Mouse (Mus musculus) testis, adult 2 months (tissue): ENCODE measurements at regions not wholly inside any gene's neighbourhood (a gene's known extent, or its start where the extent isn't known, plus 50 kb on each side); places are given as distances from the start of the nearest gene placed in this dataset.
A peak's percentile ranks its signal among the peaks of the same experiment; 100 is the strongest.

Experiments
- H3K27ac ChIP-seq: fragments of 200-500 bp; 2 replicates; pipeline ENCODE4 v1.5.1; 2012; ENCODE audit warnings: low read depth, low read length; ENCODE audit not compliant: control insufficient read depth, insufficient read depth
- H3K27me3 ChIP-seq: fragments of 200-500 bp; 2 replicates; pipeline ENCODE4 v1.6.1; 2012; ENCODE audit warnings: mild to moderate bottlenecking, low read length, moderate library complexity; ENCODE audit not compliant: control insufficient read depth, insufficient read depth
- H3K36me3 ChIP-seq: fragments of 200-500 bp; 2 replicates; pipeline ENCODE4 v1.6.1; 2012; ENCODE audit warnings: mild to moderate bottlenecking, low read length; ENCODE audit not compliant: control insufficient read depth, insufficient read depth
- H3K4me1 ChIP-seq: fragments of 200-500 bp; 2 replicates; pipeline ENCODE4 v1.6.1; 2012; ENCODE audit warnings: low read length; ENCODE audit not compliant: control insufficient read depth, insufficient read depth
- H3K4me3 ChIP-seq: fragments of 200-500 bp; 2 replicates; pipeline ENCODE4 v1.5.1; 2012; ENCODE audit warnings: low read depth, mild to moderate bottlenecking, low read length, moderate library complexity, mixed read lengths; ENCODE audit not compliant: control insufficient read depth
- CTCF ChIP-seq: fragments of 200-500 bp; IDR thresholded peaks from 2 replicates; pipeline ENCODE4 v1.5.1; 2012; ENCODE audit warnings: low read depth, mild to moderate bottlenecking, inconsistent platforms, low read length, moderate library complexity; ENCODE audit not compliant: control insufficient read depth, insufficient read depth, insufficient replicate concordance
- POLR2A ChIP-seq: fragments of 200-500 bp; IDR thresholded peaks from 2 replicates; pipeline ENCODE4 v1.6.1; 2012; ENCODE audit warnings: low read depth, mild to moderate bottlenecking, inconsistent platforms, low read length, moderate library complexity; ENCODE audit not compliant: control insufficient read depth

GRCm38 (mm10) chr13:59350613-59351150 lies 234.3 kb downstream of the Agtpbp1 start:
- no peaks in the 10 kb centered on the region for H3K36me3 ChIP-seq
- no peak overlapping the region for H3K4me3 ChIP-seq
- no peak overlapping the region for H3K27ac ChIP-seq
- H3K27me3 ChIP-seq = no peaks in the 10 kb centered on the region
- H3K4me1 ChIP-seq = peaks cover 4% of the 10 kb centered on the region
- no peak for TF ChIP-seq CTCF
- no peak for TF ChIP-seq POLR2A

- Histone ChIP-seq H3K27ac (no peak overlapping the region), H3K36me3 (no peaks in the 10 kb centered on the region), H3K27me3 (no peaks in the 10 kb centered on the region), H3K4me3 (no peak overlapping the region), H3K4me1 (peaks cover 4% of the 10 kb centered on the region)
- no peak for TF ChIP-seq CTCF
- TF ChIP-seq POLR2A = no peak
Measured at GRCm38 (mm10) chr13:59348510-59348909, 236.5 kb downstream of the Agtpbp1 start.

DNA sequence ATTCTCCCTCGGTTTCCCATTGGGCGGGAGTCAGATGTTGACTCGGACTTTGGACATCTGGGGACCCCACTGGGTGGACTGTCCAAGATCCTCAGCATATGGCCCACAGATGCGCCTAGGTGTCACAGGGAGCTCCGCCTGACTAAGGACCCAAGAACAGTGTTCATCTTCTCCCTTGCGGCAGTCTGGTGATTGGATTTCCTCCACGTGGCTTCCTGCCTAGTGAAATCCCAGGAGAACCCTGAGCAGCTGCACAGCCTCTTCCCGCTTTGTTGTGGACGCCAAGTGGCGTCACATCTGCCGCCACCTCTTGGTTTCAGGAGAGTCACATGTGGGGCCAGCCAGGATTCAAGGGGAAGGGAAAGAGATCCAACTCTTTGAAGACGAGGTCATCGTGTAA lies 243.2 kb downstream of the Agtpbp1 start:
- no peak for TF ChIP-seq CTCF
- TF ChIP-seq POLR2A = no peak
- Histone ChIP-seq H3K4me1 (peaks cover 10% of the 10 kb centered on the region), H3K27me3 (no peaks in the 10 kb centered on the region), H3K4me3 (no peak overlapping the region; the same call in 1 of the 2 replicates), H3K27ac (no peak overlapping the region), H3K36me3 (no peaks in the 10 kb centered on the region)

DNA sequence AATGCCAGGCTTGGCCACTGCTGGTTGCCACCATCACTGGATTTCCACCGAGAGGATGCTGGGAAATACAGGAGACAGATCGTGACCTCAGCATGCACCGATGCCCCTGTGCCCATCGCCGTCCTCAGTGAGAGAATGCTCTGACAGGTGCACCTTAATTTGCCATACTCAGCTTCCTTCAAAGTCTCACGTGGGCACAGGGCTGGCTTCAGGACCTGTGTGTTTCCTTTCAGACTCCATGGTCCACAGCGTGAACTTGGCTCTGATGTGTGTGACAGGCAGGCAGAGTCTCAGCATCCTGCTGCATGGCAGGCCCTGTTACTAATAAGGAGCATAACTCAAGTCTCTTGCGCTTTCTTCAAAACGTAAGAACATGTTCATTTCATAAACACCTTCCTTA lies 246.6 kb downstream of the Agtpbp1 start:
- TF ChIP-seq CTCF (0 out of 2 replicates have a peak, but pooled peaks have one; percentile 12), POLR2A (no peak)
- H3K27me3 ChIP-seq = no peaks in the 10 kb centered on the region
- no peak overlapping the region for H3K27ac ChIP-seq
- peaks cover 10% of the 10 kb centered on the region for H3K4me1 ChIP-seq
- H3K36me3 ChIP-seq = no peaks in the 10 kb centered on the region
- H3K4me3 ChIP-seq = no peak overlapping the region

DNA sequence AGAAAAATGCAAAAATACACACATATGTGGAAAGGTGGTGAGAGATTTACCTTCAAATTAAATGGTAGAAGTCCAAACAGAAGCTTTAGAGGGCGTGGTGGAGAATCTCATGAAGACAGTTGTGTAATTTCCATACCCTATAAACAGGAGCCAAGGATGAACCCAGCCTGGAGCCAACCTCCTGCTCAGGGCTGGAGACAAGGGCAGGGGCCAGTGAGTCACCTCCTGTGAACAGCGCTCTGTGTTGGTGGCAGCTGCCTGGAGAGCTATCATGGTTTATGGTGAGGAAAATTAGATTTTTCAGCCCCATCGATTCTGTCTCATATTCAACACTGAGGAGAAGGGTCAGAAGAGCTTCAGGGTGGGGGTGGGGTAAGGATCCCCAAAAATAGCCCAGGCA lies 261.1 kb downstream of the Agtpbp1 start:
- TF ChIP-seq POLR2A = no peak
- no peak for TF ChIP-seq CTCF
- Histone ChIP-seq H3K27me3 (no peaks in the 10 kb centered on the region), H3K4me3 (no peak overlapping the region), H3K27ac (no peak overlapping the region), H3K36me3 (no peaks in the 10 kb centered on the region), H3K4me1 (peaks cover 2% of the 10 kb centered on the region)

- Histone ChIP-seq H3K4me1 (peaks cover 2% of the 10 kb centered on the region), H3K4me3 (no peak overlapping the region), H3K27ac (no peak overlapping the region), H3K36me3 (no peaks in the 10 kb centered on the region), H3K27me3 (no peaks in the 10 kb centered on the region)
- no peak for TF ChIP-seq CTCF
- TF ChIP-seq POLR2A = no peak
Measured at GRCm38 (mm10) chr13:59323441-59323840, 261.6 kb downstream of the Agtpbp1 start.

DNA sequence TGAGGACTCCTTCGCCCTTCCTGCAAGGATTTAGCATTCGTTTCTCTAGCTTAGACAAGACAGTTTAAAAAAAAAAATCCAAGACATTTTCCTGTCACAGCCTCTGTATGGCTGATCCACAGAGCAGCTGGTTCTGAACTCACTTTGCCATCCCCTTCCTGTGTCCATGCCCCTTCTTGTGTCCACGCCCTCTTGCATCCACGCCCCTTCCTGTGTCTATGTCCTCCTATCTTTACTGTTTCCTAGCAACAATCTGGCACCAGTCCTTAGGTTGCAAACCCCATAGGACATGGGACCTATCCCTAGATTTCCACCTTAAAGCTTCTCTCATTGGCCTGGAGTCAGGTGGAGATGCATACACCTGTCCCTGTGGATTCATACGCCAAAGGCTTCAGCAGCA lies 264.8 kb downstream of the Agtpbp1 start:
- H3K4me1 ChIP-seq = peaks cover 2% of the 10 kb centered on the region
- no peak overlapping the region for H3K4me3 ChIP-seq
- no peaks in the 10 kb centered on the region for H3K36me3 ChIP-seq
- H3K27ac ChIP-seq = no peak overlapping the region
- TF ChIP-seq POLR2A (no peak), CTCF (no peak)
- no peaks in the 10 kb centered on the region for H3K27me3 ChIP-seq
